24 mouse cellular contexts compared by ENCODE assay signal in the genomic region with DNA sequence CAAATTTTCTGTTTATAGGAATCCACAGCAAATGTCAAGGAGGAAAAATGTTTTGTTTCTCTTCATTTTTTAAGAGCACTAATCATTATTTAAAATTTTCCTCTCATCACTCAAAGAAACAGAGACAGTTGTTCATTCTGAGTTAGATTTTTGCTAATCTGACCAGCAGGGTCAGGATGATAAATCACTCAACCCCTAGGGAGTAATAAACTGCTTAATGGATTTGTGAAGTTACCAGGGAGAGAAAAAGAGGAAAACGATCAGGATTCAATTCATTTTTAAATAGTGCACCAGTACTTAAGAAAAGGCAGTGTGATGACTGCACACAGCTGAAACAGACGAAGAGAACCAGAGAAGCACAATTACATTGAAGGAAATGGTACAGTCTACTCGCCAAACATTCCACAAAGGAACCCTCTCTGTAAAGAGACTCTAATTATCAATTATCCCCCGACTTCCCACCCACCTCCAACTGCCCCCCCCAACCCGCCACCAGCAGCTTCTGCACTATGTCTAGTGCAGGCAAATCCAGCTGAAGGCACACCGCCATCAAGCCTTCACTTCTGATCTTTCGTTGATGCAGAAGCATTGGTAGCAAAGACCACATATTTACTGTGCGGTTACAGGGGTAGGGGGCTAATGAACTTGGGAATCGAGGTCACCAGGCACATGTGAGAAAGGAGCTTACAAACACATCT.
A peak's percentile ranks its signal among the peaks of the same experiment; 100 is the strongest.
DNase-seq lines count a peak whose midpoint lies in the region; ATAC-seq and TF ChIP-seq lines count a peak whose summit lies in the region.
"Had no signal": no experiment of that assay in that cellular context is flagged by ENCODE, and none has a peak within 500 bp of the region (broad histone marks: within the 10 kb centered on the region; RNA-seq: fewer than 3 reads in every experiment).

No protein-coding gene starts in this region.

- H3K36me3 ChIP-seq in kidney, postnatal 0 days (ENCODE audit: insufficient read depth, low read length), result no peaks in the 10 kb centered on the region
- H3K36me3 ChIP-seq: embryonic facial prominence, embryonic 15.5 days; kidney, embryonic 15.5 days; limb, embryonic 13.5 days; liver, embryonic 12.5 days; midbrain, embryonic 12.5 days had no signal

- no peaks in the 10 kb centered on the region for H3K9me3 ChIP-seq in kidney, postnatal 0 days (replicated peaks; ENCODE audit: low read length)
- H3K9me3 ChIP-seq: embryonic facial prominence, embryonic 15.5 days; kidney, embryonic 15.5 days; limb, embryonic 13.5 days; liver, embryonic 12.5 days; midbrain, embryonic 12.5 days had no signal

- TF ChIP-seq CTCF in kidney, postnatal 0 days (IDR thresholded peaks at IDR 0.05; ENCODE audit: low read depth), result no peak
- TF ChIP-seq CTCF in brain, embryonic 14.5 days (IDR thresholded peaks at IDR 0.05; ENCODE audit: borderline replicate concordance, extremely low read depth, insufficient read depth, insufficient read length), result no peak

- no peak overlapping the region for H3K4me2 ChIP-seq in kidney, postnatal 0 days (ENCODE audit: low read length)
- H3K4me2 ChIP-seq: embryonic facial prominence, embryonic 15.5 days; kidney, embryonic 15.5 days; limb, embryonic 13.5 days; liver, embryonic 12.5 days; midbrain, embryonic 12.5 days had no signal

- 38% methylated on average over 9 of the region's 9 CpGs for WGBS in kidney, postnatal 0 days

- no peaks in the 10 kb centered on the region for H3K4me1 ChIP-seq in kidney, postnatal 0 days (replicated peaks; ENCODE audit: insufficient read depth, low read length)
- H3K4me1 ChIP-seq: embryonic facial prominence, embryonic 15.5 days; kidney, embryonic 15.5 days; limb, embryonic 13.5 days; liver, embryonic 12.5 days had no signal

- H3K9ac ChIP-seq in kidney, postnatal 0 days (ENCODE audit: low read depth, low read length), result no peak overlapping the region
- H3K9ac ChIP-seq: embryonic facial prominence, embryonic 15.5 days; kidney, embryonic 15.5 days; limb, embryonic 13.5 days; liver, embryonic 12.5 days; midbrain, embryonic 12.5 days had no signal

- no peak overlapping the region for H3K4me3 ChIP-seq in kidney, postnatal 0 days (replicated peaks; ENCODE audit: low read depth, low read length)
- H3K4me3 ChIP-seq: embryonic facial prominence, embryonic 15.5 days; heart, adult 2 months; kidney, embryonic 15.5 days; limb, embryonic 13.5 days; liver, embryonic 12.5 days; midbrain, embryonic 12.5 days had no signal

- DNase-seq in kidney, postnatal 0 days (ENCODE audit: low spot score), result peak; percentile 9
- DNase-seq in kidney, postnatal 14 days, result no peak
- peak; percentile 10 for DNase-seq in Muller cell, postnatal 12 days (ENCODE audit: inconsistent ontology term)
- peak; percentile 50 for DNase-seq in brain, embryonic 14.5 days (ENCODE audit: low read depth)
- peak; percentile 54 for DNase-seq in hindlimb bud, embryonic 11.5 days (ENCODE audit: extremely low spot score, low read depth, low spot score)
- no peak for DNase-seq in c-Kit-positive CD71-positive TER-119-positive erythroid progenitor cells, embryonic 14.5 days (ENCODE audit: low spot score)
- no peak for DNase-seq in layer of hippocampus, adult 18-20 months (ENCODE audit: low spot score in 2 of 2)
- DNase-seq in spleen, adult 18-20 months, result no peak
- DNase-seq: adrenal gland, postnatal 10 days; cerebellum, adult 11 months; cerebellum, adult 9-11 months; gastrocnemius, postnatal 36 days; heart, adult 2 months; kidney, adult 11 months; lung, adult 18-20 months; lung, postnatal 10 days; thymus, postnatal 14 days had no signal

- no peaks in the 10 kb centered on the region for H3K27me3 ChIP-seq in kidney, postnatal 0 days (ENCODE audit: insufficient read depth, low read length)
- H3K27me3 ChIP-seq: embryonic facial prominence, embryonic 15.5 days; kidney, embryonic 15.5 days; liver, embryonic 12.5 days; midbrain, embryonic 12.5 days had no signal

- ATAC-seq in kidney, postnatal 0 days (replicated peaks; ENCODE audit: low FRiP score, low read depth), result no peak
- ATAC-seq: hindbrain, embryonic 16.5 days; liver, embryonic 12.5 days had no signal

- no peak for TF ChIP-seq POLR2A in brain, embryonic 14.5 days (IDR thresholded peaks at IDR 0.05; ENCODE audit: borderline replicate concordance, extremely low read depth, insufficient read depth, insufficient read length, poor library complexity, severe bottlenecking)

- H3K27ac ChIP-seq in kidney, postnatal 0 days, result no peak overlapping the region
- H3K27ac ChIP-seq: embryonic facial prominence, embryonic 15.5 days; heart, adult 2 months; kidney, embryonic 15.5 days; limb, embryonic 13.5 days; liver, embryonic 12.5 days; midbrain, embryonic 12.5 days; stomach, postnatal 0 days had no signal

Comparison
In these comparisons a context has a peak if more than half of its experiments do, and no peak if none do; other contexts are left out.
1. DNase-seq: peak in kidney, postnatal 0 days (single experiment), Muller cell, postnatal 12 days (single experiment), brain, embryonic 14.5 days (single experiment) and hindlimb bud, embryonic 11.5 days (single experiment); none in kidney, postnatal 14 days (single experiment), c-Kit-positive CD71-positive TER-119-positive erythroid progenitor cells, embryonic 14.5 days (single experiment), layer of hippocampus, adult 18-20 months (0 of 2) and spleen, adult 18-20 months (0 of 2).